Mouse (Mus musculus): ENCODE measurements around the gene Bicc1.

DNA sequence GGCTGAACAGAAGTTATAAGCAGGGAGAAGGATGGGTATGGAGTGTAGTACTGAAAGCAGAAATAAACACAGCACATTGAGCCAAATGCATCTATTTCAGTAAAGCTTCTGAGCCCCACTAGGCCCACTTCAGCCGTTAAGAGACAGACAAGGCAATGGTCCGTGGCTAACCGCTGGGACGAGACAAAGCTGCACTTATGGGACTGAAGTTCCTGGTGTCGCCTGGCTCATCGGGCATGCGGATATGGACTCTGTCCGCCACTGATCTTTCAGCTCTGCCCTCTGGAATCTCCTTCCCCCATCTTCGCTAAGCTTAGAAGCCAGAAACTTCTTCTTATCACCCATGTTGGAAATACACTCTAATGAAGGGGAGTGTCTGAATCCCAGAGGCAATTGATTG lies 106.8 kb downstream of the Bicc1 start:
- no peak for TF ChIP-seq FLI1 (IDR thresholded peaks at IDR 0.05; ENCODE audit: low read length)
- no peak for TF ChIP-seq GATA1 (IDR thresholded peaks at IDR 0.05; ENCODE audit: borderline replicate concordance, low read length)
